Mouse (Mus musculus): Measurements from ENCODE around the gene Neurl1b. TPM values are rescaled to one million over a fixed set of nuclear protein-coding genes. Genes with fewer than 3 reads are reported as not detected.
A peak's percentile ranks its signal among the peaks of the same experiment; 100 is the strongest.

Neurl1b gene
- polyA plus RNA-seq, 1 experiment from 2014 or later, result 1.5 TPM

GRCm38 (mm10) chr17:26452371-26452972 lies 37.8 kb downstream of the Neurl1b start:
- Histone ChIP-seq H3K36me3 (ENCODE audit: control insufficient read depth, insufficient read depth) (no peaks in the 10 kb centered on the region), H3K4me2 (replicated peaks; ENCODE audit: low read depth) (no peak overlapping the region), H3K4me1 (replicated peaks; ENCODE audit: control insufficient read depth, insufficient read depth, low read length) (no peaks in the 10 kb centered on the region), H3K9me3 (ENCODE audit: control insufficient read depth) (no peaks in the 10 kb centered on the region), H3K27me3 (replicated peaks; ENCODE audit: control insufficient read depth, insufficient read depth, low read length) (no peaks in the 10 kb centered on the region), H3K4me3 (ENCODE audit: low read depth, low read length) (no peak overlapping the region), H3K9ac (ENCODE audit: low read depth, low read length) (no peak overlapping the region), H3K27ac (ENCODE audit: low read depth, low read length) (no peak overlapping the region)
- no peak for ATAC-seq
- TF ChIP-seq CTCF (IDR thresholded peaks at IDR 0.05; ENCODE audit: low read depth), result peak; percentile 86
- WGBS, result 60% methylated on average over 5 of the region's 5 CpGs

GRCm38 (mm10) chr17:26457506-26457905 lies 42.9 kb downstream of the Neurl1b start:
- no peak overlapping the region for H3K4me3 ChIP-seq (ENCODE audit: low read depth, low read length)
- no peak for TF ChIP-seq CTCF (IDR thresholded peaks at IDR 0.05; ENCODE audit: low read depth)
- 0 out of 2 replicates have a peak, but pooled peaks cover 4% of the 10 kb centered on the region for H3K27me3 ChIP-seq (replicated peaks; ENCODE audit: control insufficient read depth, insufficient read depth, low read length)
- no peaks in the 10 kb centered on the region for H3K4me1 ChIP-seq (replicated peaks; ENCODE audit: control insufficient read depth, insufficient read depth, low read length)
- H3K9ac ChIP-seq (ENCODE audit: low read depth, low read length), result no peak overlapping the region
- no peaks in the 10 kb centered on the region for H3K9me3 ChIP-seq (ENCODE audit: control insufficient read depth)
- no peaks in the 10 kb centered on the region for H3K36me3 ChIP-seq (ENCODE audit: control insufficient read depth, insufficient read depth)
- H3K27ac ChIP-seq (ENCODE audit: low read depth, low read length), result no peak overlapping the region
- H3K4me2 ChIP-seq (replicated peaks; ENCODE audit: low read depth), result no peak overlapping the region
- ATAC-seq, result no peak

DNA sequence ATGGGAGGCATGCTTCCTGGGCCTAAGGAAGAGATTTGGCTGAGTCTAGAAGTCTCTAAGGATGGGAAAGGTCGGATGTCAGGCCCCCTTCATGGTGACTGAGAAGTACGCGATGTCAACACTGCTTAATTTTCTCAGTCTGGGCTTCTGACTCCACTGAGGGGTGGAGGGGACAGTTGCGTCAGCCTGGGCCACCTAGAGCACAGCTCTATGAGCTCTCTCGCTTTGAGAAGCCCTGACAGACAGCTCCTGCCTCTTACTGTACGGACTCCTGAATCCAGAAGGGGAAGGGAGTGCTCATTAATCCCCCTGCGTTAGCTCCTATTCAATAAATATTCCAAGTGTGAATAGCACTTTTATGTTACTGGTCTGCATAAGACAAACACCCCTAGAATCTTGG lies 43.4 kb downstream of the Neurl1b start:
- Histone ChIP-seq H3K4me2 (replicated peaks; ENCODE audit: low read depth) (no peak overlapping the region), H3K27me3 (replicated peaks; ENCODE audit: control insufficient read depth, insufficient read depth, low read length) (0 out of 2 replicates have a peak, but pooled peaks cover 4% of the 10 kb centered on the region), H3K9me3 (ENCODE audit: control insufficient read depth) (no peaks in the 10 kb centered on the region), H3K9ac (ENCODE audit: low read depth, low read length) (no peak overlapping the region), H3K36me3 (ENCODE audit: control insufficient read depth, insufficient read depth) (no peaks in the 10 kb centered on the region), H3K4me1 (replicated peaks; ENCODE audit: control insufficient read depth, insufficient read depth, low read length) (no peaks in the 10 kb centered on the region), H3K27ac (ENCODE audit: low read depth, low read length) (no peak overlapping the region), H3K4me3 (ENCODE audit: low read depth, low read length) (no peak overlapping the region)
- no peak for TF ChIP-seq CTCF (IDR thresholded peaks at IDR 0.05; ENCODE audit: low read depth)
- ATAC-seq, result no peak
- WGBS, result 71% methylated on average over 7 of the region's 7 CpGs

DNA sequence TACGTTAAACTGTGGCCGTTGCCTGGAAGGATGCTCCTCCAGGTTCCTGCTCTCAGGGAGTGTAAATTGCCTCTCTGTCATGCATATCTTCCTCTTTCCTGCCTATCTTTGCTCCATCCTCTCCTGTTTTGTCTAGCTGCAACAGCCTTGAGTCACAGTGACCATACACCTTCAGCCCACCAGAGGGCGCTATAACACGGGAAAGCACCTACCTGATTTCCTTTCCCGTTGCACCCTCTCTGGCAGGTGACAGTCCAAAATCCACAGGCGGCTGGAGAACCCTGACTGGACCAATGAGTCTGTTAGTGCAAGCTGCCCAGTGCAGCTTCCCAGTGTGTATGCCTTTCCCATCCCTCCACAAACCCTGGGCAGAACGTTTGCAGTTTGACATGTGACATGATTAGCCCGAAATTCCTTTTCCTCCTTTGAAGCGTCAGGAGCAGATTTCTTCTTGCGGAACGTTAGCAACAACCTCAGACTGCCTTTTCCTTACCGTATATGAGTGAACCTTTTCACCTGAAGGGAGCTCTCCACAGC lies 48.1 kb downstream of the Neurl1b start:
- 0 out of 2 replicates have a peak, but pooled peaks cover 4% of the 10 kb centered on the region for H3K27me3 ChIP-seq (replicated peaks; ENCODE audit: control insufficient read depth, insufficient read depth, low read length)
- no peak overlapping the region for H3K4me3 ChIP-seq (ENCODE audit: low read depth, low read length)
- H3K36me3 ChIP-seq (ENCODE audit: control insufficient read depth, insufficient read depth), result no peaks in the 10 kb centered on the region
- H3K9me3 ChIP-seq (ENCODE audit: control insufficient read depth), result no peaks in the 10 kb centered on the region
- 28% methylated on average over 12 of the region's 12 CpGs for WGBS
- H3K4me1 ChIP-seq (replicated peaks; ENCODE audit: control insufficient read depth, insufficient read depth, low read length), result no peaks in the 10 kb centered on the region
- peak; percentile 98 for TF ChIP-seq CTCF (IDR thresholded peaks at IDR 0.05; ENCODE audit: low read depth)
- H3K9ac ChIP-seq (ENCODE audit: low read depth, low read length), result no peak overlapping the region
- H3K27ac ChIP-seq (ENCODE audit: low read depth, low read length), result no peak overlapping the region
- no peak overlapping the region for H3K4me2 ChIP-seq (replicated peaks; ENCODE audit: low read depth)
- ATAC-seq, result 0 out of 2 replicates have a peak, but pooled peaks have one; percentile 8

DNA sequence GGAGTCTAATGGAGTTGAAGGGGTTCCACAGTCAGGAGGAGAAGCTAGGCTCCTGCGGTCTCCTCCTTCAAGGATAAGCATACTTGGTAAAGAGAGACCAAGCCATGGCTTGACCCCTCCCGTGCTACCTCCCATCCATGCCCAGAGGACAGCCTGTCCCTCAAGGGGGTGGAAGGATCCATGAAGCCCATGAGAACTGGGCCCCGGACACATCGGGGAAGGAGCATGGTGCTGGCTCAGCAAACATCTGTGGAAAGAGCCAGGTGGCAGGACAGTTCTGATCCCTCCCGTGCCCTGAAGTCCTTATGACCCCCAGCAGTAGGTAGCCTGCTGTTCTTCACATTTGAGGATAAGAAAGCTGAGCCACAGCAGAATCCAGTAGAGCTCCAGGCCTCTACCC lies 48.8 kb downstream of the Neurl1b start:
- Histone ChIP-seq H3K4me2 (replicated peaks; ENCODE audit: low read depth) (no peak overlapping the region), H3K27ac (ENCODE audit: low read depth, low read length) (no peak overlapping the region), H3K4me3 (ENCODE audit: low read depth, low read length) (no peak overlapping the region)

DNA sequence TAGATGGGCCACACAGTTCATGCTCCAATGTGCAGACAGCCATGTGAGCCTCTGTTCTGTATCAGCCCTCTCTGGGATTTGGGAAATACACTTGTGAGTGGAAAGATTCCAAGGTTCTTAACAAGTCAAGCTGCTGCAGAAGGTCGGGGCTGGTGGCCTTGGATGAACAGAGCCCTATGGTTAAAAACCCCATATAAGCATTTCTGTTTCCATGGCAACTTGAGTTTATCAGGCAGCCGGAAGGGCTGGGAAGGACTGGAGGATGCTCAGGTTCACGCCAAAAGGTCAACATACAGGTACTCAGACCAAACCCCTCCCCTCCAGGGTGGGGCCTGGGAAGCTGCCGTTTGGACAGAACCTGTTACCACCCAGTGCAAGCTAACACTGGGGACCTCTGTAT lies 49.4 kb downstream of the Neurl1b start:
- H3K27ac ChIP-seq (ENCODE audit: low read depth, low read length), result no peak overlapping the region; the same call in 1 of the 2 replicates

More for the DNA sequence above, 48.8 kb downstream of the Neurl1b start:
- Histone ChIP-seq H3K27me3 (replicated peaks; ENCODE audit: control insufficient read depth, insufficient read depth, low read length) (0 out of 2 replicates have a peak, but pooled peaks cover 4% of the 10 kb centered on the region), H3K9me3 (ENCODE audit: control insufficient read depth) (no peaks in the 10 kb centered on the region), H3K4me1 (replicated peaks; ENCODE audit: control insufficient read depth, insufficient read depth, low read length) (no peaks in the 10 kb centered on the region), H3K36me3 (ENCODE audit: control insufficient read depth, insufficient read depth) (no peaks in the 10 kb centered on the region), H3K9ac (ENCODE audit: low read depth, low read length) (no peak overlapping the region)
- WGBS, result 83% methylated on average over 5 of the region's 5 CpGs
- TF ChIP-seq CTCF (IDR thresholded peaks at IDR 0.05; ENCODE audit: low read depth), result no peak
- ATAC-seq, result no peak

More for the DNA sequence above, 49.4 kb downstream of the Neurl1b start:
- Histone ChIP-seq H3K4me2 (replicated peaks; ENCODE audit: low read depth) (no peak overlapping the region), H3K36me3 (ENCODE audit: control insufficient read depth, insufficient read depth) (no peaks in the 10 kb centered on the region), H3K9ac (ENCODE audit: low read depth, low read length) (no peak overlapping the region), H3K4me1 (replicated peaks; ENCODE audit: control insufficient read depth, insufficient read depth, low read length) (no peaks in the 10 kb centered on the region), H3K4me3 (ENCODE audit: low read depth, low read length) (no peak overlapping the region), H3K9me3 (ENCODE audit: control insufficient read depth) (no peaks in the 10 kb centered on the region), H3K27me3 (replicated peaks; ENCODE audit: control insufficient read depth, insufficient read depth, low read length) (0 out of 2 replicates have a peak, but pooled peaks cover 4% of the 10 kb centered on the region)
- ATAC-seq, result no peak
- no peak for TF ChIP-seq CTCF (IDR thresholded peaks at IDR 0.05; ENCODE audit: low read depth)
- WGBS, result 17% methylated on average over 4 of the region's 4 CpGs

All from intestine, postnatal 0 days (tissue).